Mouse (Mus musculus) embryonic fibroblast, embryonic 13.5 days (primary cell): ENCODE results near the gene Ntn5.

Source experiments
- CTCF ChIP-seq: IDR thresholded peaks from 2 replicates; pipeline ENCODE4 v1.5.1; 2011; ENCODE audit warnings: mild to moderate bottlenecking, control low read depth, low read length, moderate library complexity, borderline replicate concordance; ENCODE audit not compliant: insufficient read depth
- POLR2A ChIP-seq: IDR thresholded peaks from 2 replicates; pipeline ENCODE4 v1.6.1; 2011; ENCODE audit warnings: low read depth, mild to moderate bottlenecking, control low read depth, low read length, moderate library complexity

GRCm38 (mm10) chr7:45677627-45678295 lies 6.1 kb upstream of the Ntn5 start:
- no peak for TF ChIP-seq POLR2A
- no peak for TF ChIP-seq CTCF
